Mouse (Mus musculus) activated CD4-positive, CD25-positive, alpha-beta regulatory T cell, adult 9 weeks (primary cell): ENCODE data around the gene Olfr312. TPM values are rescaled to one million over a fixed set of nuclear protein-coding genes. Genes with fewer than 3 reads are reported as not detected.

Experiments
- polyA plus RNA-seq: library from polyadenylated mRNA; unstranded; fragments of 100-300 nt; shearing (Covaris generic); gene quantifications from one replicate; pipeline ENCODE4 v1.2.1, GENCODE M21; 2017

Olfr312 gene
- polyA plus RNA-seq, result not detected

DNA sequence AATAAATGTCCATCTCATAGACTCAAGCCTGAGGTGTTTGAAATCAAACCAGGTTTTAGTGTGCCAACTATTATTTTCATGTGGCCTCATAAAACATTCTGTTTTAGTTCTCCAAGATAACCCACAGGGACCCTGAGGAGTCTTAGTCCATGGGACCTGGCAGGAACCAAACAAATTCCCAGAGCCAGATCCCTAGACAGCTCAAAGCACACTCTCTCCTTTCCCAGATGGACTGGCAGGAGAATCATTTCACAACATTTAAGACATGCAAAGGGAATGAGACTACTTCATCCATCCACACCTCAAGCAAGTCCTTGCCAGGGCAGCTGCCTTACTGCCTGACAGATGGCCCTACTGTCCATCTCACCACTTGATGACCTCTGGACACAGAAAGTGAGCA is at the start of gene Olfr312:
Olfr312 (plus strand) TSS at position 301 of the 400 bp plus-strand sequence.

DNA sequence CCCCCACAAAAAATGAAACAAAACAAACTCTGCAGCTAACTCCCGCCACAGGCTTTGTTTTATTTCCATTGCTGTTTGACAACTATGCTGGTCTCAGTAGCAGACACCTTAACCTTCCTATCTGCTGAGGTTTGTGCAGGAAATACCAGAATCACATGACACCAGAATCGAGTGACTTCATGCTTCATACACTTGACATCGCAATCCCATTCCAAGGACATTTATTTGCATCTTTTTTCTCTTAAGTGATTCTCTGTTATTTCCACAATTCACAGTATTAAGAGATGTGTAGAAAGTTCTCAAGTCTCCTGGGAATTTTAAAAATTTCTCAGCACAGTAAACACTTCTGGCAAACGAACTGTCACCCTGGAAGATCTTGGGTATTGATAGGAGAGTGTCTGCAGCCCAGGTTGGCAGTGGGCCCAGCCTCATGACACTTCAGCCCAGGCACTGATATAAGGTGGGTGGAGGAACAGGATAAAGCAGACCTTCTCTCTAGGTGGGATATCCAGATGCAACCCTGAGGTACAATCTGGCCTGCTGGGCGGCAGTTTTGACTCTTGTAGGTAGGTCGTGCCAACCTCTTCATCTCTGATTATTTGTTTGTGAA is 46.5 kb upstream of the Olfr312 start, which contains the start of gene Olfr314:
Olfr314 (plus strand) TSS at position 473 of the 610 bp plus-strand sequence.

DNA sequence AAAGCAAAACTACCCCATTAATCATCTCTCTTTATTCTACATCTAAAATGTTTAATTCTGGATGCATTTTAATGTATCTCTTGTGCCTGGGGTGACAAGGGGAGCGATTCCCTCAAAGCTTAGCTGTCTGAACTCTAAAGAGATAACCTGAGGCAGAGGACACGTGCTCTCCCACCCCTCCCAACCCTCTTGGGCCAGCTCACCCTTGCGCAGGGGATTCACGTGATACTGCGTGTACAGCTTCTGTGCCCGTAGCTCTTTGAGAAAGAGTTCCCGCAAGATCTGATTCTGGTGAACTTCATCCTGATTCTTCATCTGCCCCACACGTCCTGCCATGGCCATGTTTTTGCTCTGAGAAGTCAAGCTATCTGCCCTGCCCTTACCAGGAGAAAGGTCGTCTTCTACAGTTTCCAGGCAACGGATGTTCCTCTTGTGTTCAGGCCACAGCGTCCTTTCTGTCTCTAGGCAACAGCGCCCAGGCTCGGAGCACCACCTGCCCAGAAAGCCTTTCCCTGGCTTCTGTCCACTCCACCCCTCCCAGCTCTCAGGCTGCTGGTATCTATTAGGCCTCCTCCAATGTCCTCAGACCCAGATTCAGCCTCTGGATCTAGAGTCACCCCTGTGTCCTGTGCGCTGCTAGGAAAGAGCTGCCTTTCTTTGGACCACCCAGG is 27.3 kb upstream of the Olfr312 start, which contains the start of gene Fam183b:
Fam183b (minus strand) TSS at position 403 of the 671 bp plus-strand sequence.

DNA sequence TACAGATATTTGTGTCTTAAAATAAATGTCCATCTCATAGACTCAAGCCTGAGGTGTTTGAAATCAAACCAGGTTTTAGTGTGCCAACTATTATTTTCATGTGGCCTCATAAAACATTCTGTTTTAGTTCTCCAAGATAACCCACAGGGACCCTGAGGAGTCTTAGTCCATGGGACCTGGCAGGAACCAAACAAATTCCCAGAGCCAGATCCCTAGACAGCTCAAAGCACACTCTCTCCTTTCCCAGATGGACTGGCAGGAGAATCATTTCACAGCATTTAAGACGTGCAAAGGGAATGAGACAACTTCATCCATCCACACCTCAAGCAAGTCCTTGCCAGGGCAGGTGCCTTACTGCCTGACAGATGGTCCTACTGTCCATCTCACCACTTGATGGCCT is 14.3 kb upstream of the Olfr312 start, which contains the start of gene Olfr313:
Olfr313 (plus strand) TSS at position 301 of the 400 bp plus-strand sequence.

DNA sequence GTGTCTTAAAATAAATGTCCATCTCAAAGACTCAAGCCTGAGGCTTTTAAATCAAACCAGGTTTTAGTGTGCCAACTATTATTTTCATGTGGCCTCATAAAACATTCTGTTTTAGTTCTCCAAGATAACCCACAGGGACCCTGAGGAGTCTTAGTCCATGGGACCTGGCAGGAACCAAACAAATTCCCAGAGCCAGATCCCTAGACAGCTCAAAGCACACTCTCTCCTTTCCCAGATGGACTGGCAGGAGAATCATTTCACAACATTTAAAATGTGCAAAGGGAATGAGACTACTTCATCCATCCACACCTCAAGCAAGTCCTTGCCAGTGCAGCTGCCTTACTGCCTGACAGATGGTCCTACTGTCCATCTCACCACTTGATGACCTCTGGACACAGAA is 9.9 kb downstream of the Olfr312 start, which contains the start of gene Olfr311:
Olfr311 (plus strand) TSS at position 301 of the 400 bp plus-strand sequence.

DNA sequence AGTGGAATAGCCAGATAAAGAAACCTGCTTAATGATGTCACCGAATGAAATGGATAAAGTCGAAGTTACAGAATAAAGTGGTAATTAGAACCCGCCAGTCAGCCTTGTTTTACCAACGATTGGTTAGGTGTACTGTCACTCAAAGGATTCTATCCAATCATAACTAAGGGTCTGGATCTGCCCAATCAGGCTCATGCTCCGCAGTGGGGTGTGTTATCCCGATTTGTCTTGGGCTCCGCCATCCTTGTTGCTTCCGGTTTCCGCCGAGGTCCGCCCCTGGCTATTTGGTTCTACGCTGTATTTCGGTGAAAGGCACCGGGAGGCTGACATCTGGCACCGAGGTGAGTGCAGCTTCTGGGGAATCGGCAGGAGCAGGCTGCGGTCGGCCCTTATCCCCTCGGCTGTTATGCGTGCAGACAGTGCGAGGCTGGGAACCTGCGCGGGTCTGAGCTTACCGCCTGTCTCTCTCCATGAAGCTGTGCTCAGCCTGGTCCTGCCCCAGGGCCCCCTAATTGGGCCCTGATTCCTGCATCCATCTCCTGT is 18.0 kb downstream of the Olfr312 start, which contains the start of gene Gm12258:
Gm12258 (plus strand) TSS at position 240 of the 543 bp plus-strand sequence.

DNA sequence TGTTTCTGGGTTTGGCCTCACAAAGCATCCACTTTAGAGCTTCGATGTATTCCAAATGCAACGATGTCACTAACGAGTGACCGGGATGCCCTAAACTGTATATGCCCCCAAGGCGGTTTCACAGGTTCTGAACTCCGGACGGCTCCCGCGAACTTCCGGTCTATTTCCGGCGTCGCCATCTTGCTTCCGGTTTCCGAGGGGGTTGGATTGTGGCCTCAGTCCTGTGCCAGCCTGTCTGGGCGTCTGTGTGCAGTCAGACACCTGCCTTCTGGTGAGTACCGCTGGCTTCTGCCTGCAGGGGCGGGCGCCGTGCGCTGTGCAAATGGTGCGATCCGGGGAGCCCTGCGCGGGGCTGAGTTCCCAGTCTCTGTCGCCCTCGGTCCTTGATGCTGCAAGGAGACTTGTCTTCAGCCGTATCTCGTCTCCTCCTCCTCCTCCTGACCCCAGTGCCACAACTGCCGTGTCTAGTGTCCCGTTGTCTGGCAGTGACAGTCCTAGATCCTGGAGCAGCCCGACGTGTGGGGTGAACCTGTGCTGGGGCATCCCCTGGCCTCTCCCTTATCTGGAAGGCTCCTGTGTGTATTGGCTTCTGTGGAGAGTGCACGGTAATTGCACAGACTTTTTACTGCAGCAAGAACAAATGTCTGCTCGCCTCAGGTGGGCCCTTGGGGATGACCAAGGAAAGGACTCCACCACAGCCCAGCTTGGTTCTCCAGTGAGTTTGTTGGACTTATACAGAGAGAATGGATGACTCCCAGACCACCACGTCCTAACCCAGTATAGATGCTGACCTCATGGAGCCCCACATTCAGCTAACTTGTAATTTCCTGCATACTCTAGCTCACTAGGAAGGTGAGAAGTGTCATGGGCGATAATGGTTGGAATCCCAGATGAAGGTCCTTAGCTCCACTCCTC is 38.3 kb downstream of the Olfr312 start, which contains the start of gene 2810021J22Rik:
2810021J22Rik (plus strand) TSS at position 178 of the 915 bp plus-strand sequence.

Other genes with a start within 250 kb of the Olfr312 start
- not detected for gene Olfr324, start 234.1 kb upstream of the Olfr312 start, polyA plus RNA-seq
- not detected for gene 2210407C18Rik, start 213.2 kb upstream of the Olfr312 start, polyA plus RNA-seq
- not detected for gene Olfr323, start 198.7 kb upstream of the Olfr312 start, polyA plus RNA-seq
- gene Trim58, start 188.8 kb upstream of the Olfr312 start, polyA plus RNA-seq, result not detected
- gene Olfr322, start 170.5 kb upstream of the Olfr312 start, polyA plus RNA-seq, result not detected
- gene Olfr320, start 148.1 kb upstream of the Olfr312 start, polyA plus RNA-seq, result not detected
- gene Olfr319, start 130.1 kb upstream of the Olfr312 start, polyA plus RNA-seq, result not detected
- not detected for gene Olfr318, start 105.2 kb upstream of the Olfr312 start, polyA plus RNA-seq
- gene Olfr317, start 90.0 kb upstream of the Olfr312 start, polyA plus RNA-seq, result not detected
- gene Olfr316, start 76.5 kb upstream of the Olfr312 start, polyA plus RNA-seq, result not detected
- gene Olfr315, start 56.0 kb upstream of the Olfr312 start, polyA plus RNA-seq, result not detected
- gene Olfr314, start 46.3 kb upstream of the Olfr312 start, polyA plus RNA-seq, result not detected
- not detected for gene Fam183b, start 27.3 kb upstream of the Olfr312 start, polyA plus RNA-seq
- gene Olfr313, start 14.2 kb upstream of the Olfr312 start, polyA plus RNA-seq, result not detected
- not detected for gene Olfr311, start 10.0 kb downstream of the Olfr312 start, polyA plus RNA-seq
- gene Gm12258, start 17.9 kb downstream of the Olfr312 start, polyA plus RNA-seq, result 9.8 TPM
- gene 2810021J22Rik, start 38.0 kb downstream of the Olfr312 start, polyA plus RNA-seq, result 16.4 TPM
- gene Zfp39, start 75.0 kb downstream of the Olfr312 start, polyA plus RNA-seq, result 12.4 TPM
- gene Btnl10, start 88.7 kb downstream of the Olfr312 start, polyA plus RNA-seq, result 0.32 TPM
- 11.3 TPM for gene Rnf187, start 109.7 kb downstream of the Olfr312 start, polyA plus RNA-seq
- gene Hist3h2ba, start 119.7 kb downstream of the Olfr312 start, polyA plus RNA-seq, result 21.6 TPM
- gene Hist3h2a, start 125.4 kb downstream of the Olfr312 start, polyA plus RNA-seq, result 22.1 TPM
- 0.26 TPM for gene Trim17, start 125.4 kb downstream of the Olfr312 start, polyA plus RNA-seq
- gene Trim11, start 148.9 kb downstream of the Olfr312 start, polyA plus RNA-seq, result 33.6 TPM